Mouse (Mus musculus): ENCODE results near the gene Apom. TPM values are rescaled to one million over a fixed set of nuclear protein-coding genes. Genes with fewer than 3 reads are reported as not detected.

Apom gene
- polyA plus RNA-seq, 1 experiment from 2014 or later, result 0.56 TPM

DNA sequence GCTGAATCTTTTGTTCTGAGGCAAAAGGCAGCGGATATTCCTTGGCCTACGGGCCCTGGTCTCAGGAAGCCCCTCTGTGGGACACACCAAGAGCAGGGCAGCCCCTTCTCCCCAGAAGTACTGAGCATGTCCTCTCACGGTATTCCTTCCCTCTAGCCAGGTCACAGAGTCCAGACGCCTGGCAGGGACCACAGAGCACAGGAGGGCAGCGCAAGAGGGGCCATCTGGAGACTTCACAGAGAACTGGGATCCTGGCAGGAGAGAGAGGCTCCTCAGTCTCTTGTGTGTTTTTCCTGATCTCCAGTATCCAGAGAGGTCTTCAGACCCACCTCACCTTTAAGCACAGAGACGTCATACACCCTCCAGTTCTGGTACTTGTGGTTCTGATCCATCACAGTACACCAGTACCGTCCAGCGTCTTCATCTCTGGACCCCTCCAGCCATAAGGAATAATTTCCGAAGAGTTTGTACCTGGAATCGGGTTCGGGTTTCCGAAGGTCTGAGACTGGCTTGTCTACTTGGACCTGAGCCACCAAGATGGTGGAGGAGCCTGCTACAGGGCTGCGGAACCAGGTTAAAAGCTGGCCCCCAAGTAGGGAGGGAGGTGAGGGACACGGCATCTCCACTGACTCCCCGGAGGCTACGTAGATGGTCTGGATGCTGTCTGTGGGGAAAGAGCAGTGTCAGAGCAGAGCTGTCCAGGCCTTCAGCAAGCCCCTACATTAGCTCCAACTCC, 48.8 kb downstream of the Apom start:
- H3K4me3 ChIP-seq, result no peak overlapping the region
- no peak overlapping the region for H3K27ac ChIP-seq
- H3K27me3 ChIP-seq (ENCODE audit: low read depth, poor library complexity, severe bottlenecking), result peaks cover 15% of the 10 kb centered on the region
- no peaks in the 10 kb centered on the region for H3K9me3 ChIP-seq (replicated peaks)
- no peaks in the 10 kb centered on the region for H3K36me3 ChIP-seq
- no peak for DNase-seq (ENCODE audit: low spot score)
- WGBS, result 84% methylated on average over 16 of the region's 16 CpGs
- H3K4me1 ChIP-seq, result peaks cover 7% of the 10 kb centered on the region

DNA sequence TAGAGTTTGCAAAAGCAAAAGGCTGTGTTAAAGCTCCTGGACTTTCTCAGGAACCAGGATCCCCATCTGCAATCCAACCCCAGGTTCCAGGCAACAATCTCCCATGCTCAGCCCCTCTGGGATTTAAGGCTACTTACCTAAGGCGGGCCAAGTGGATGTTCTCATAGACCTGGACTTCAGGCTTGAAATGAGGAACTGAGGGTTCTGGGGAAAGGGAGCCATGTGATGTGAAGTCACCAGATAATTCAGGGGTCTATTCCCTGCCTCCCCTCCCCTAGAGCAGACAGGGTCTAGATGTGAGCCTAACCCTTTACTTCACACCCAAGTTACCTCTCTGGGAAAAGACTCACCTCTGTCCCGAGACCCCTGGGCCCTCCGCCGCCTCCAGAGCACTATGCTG, 51.1 kb downstream of the Apom start:
- DNase-seq (ENCODE audit: low spot score), result no peak

DNA sequence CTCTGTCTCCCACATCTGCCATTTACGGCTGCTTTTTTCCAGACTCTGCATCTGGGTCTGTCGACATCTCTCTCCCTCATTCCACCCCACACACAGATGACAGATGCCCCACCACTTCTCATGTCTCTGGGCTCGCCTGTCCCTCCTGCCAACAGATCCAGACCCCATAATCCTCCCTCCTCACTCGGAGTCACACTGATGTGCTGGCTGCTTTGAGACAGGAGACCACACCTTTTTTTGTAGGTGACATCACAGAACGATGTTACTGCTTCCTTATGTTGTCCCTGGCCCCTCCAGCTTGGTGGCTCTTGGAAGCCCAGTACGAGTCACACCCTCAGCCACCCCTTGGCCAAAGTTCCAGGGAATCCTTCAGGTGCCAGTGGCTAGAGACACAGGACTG, 51.6 kb downstream of the Apom start:
- 49% methylated on average over 6 of the region's 6 CpGs for WGBS
- H3K27ac ChIP-seq, result no peak overlapping the region
- H3K4me1 ChIP-seq, result peaks cover 28% of the 10 kb centered on the region
- no peaks in the 10 kb centered on the region for H3K9me3 ChIP-seq (replicated peaks)
- DNase-seq (ENCODE audit: low spot score), result no peak
- peaks cover 29% of the 10 kb centered on the region for H3K27me3 ChIP-seq (ENCODE audit: low read depth, poor library complexity, severe bottlenecking)
- H3K4me3 ChIP-seq, result no peak overlapping the region
- H3K36me3 ChIP-seq, result no peaks in the 10 kb centered on the region

More for the DNA sequence above, 51.1 kb downstream of the Apom start:
- Histone ChIP-seq H3K27me3 (ENCODE audit: low read depth, poor library complexity, severe bottlenecking) (peaks cover 29% of the 10 kb centered on the region), H3K9me3 (replicated peaks) (no peaks in the 10 kb centered on the region), H3K36me3 (no peaks in the 10 kb centered on the region), H3K27ac (no peak overlapping the region), H3K4me3 (no peak overlapping the region), H3K4me1 (peaks cover 28% of the 10 kb centered on the region)
- 86% methylated on average over 4 of the region's 4 CpGs for WGBS

DNA sequence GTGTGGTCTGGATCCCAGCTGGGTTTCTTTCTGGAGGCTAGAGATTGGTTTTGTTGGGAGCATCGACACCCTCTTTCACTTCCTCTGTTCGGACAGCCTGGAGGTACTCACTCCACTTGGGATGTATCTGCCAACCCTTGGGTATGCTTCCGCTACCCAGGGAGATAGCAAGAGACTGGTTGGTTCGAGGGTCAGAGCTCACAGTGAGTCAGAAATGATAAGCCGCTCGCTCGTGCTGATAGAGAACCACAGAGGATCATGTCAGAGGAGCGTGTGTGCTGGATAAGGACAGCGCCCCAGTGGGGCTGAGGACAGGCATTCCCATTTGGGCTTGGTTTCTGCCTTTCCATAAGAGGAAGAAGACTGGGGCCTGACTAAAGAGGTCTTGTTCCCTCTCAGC, 52.1 kb downstream of the Apom start:
- Histone ChIP-seq H3K9me3 (replicated peaks) (no peaks in the 10 kb centered on the region), H3K4me3 (no peak overlapping the region), H3K36me3 (no peaks in the 10 kb centered on the region), H3K4me1 (peaks cover 28% of the 10 kb centered on the region), H3K27ac (no peak overlapping the region), H3K27me3 (ENCODE audit: low read depth, poor library complexity, severe bottlenecking) (peaks cover 29% of the 10 kb centered on the region)
- WGBS, result 76% methylated on average over 9 of the region's 9 CpGs
- DNase-seq (ENCODE audit: low spot score), result no peak

Other genes starting within 250 kb of the Apom start
- gene C2, start 233.8 kb downstream of the Apom start, polyA plus RNA-seq (2016; fragmentation: Nextera tagmentation; extraction: Ambion mirVana), result 0.29 and 0.40 TPM in 2 replicates
- 109 and 116 TPM in 2 replicates for gene Ehmt2, start 233.6 kb downstream of the Apom start, polyA plus RNA-seq (2016; fragmentation: Nextera tagmentation; extraction: Ambion mirVana)
- not detected in 2 replicates for gene Slc44a4, start 217.6 kb downstream of the Apom start, polyA plus RNA-seq (2016; fragmentation: Nextera tagmentation; extraction: Ambion mirVana)
- gene Neu1, start 200.8 kb downstream of the Apom start, polyA plus RNA-seq (2016; fragmentation: Nextera tagmentation; extraction: Ambion mirVana), result 14.6 and 16.1 TPM in 2 replicates
- gene Hspa1b, start 172.8 kb downstream of the Apom start, polyA plus RNA-seq (2016; fragmentation: Nextera tagmentation; extraction: Ambion mirVana), result 0.08 and 0.14 TPM in 2 replicates
- gene Gm20481, start 162.1 kb downstream of the Apom start, polyA plus RNA-seq (2016; fragmentation: Nextera tagmentation; extraction: Ambion mirVana), result not detected in 2 replicates
- gene Hspa1a, start 159.9 kb downstream of the Apom start, polyA plus RNA-seq (2016; fragmentation: Nextera tagmentation; extraction: Ambion mirVana), result 1.1 and 1.4 TPM in 2 replicates
- 0.58 and 0.85 TPM in 2 replicates for gene Hspa1l, start 159.3 kb downstream of the Apom start, polyA plus RNA-seq (2016; fragmentation: Nextera tagmentation; extraction: Ambion mirVana)
- gene Lsm2, start 150.2 kb downstream of the Apom start, polyA plus RNA-seq (2016; fragmentation: Nextera tagmentation; extraction: Ambion mirVana), result 320 and 365 TPM in 2 replicates
- 222 and 267 TPM in 2 replicates for gene Vars, start 131.1 kb downstream of the Apom start, polyA plus RNA-seq (2016; fragmentation: Nextera tagmentation; extraction: Ambion mirVana)
- 0.15 and 0.23 TPM in 2 replicates for gene Vwa7, start 115.5 kb downstream of the Apom start, polyA plus RNA-seq (2016; fragmentation: Nextera tagmentation; extraction: Ambion mirVana)
- gene Sapcd1, start 104.0 kb downstream of the Apom start, polyA plus RNA-seq (2016; fragmentation: Nextera tagmentation; extraction: Ambion mirVana), result 1.2 and 1.4 TPM in 2 replicates
- 5.2 and 5.4 TPM in 2 replicates for gene Msh5, start 85.3 kb downstream of the Apom start, polyA plus RNA-seq (2016; fragmentation: Nextera tagmentation; extraction: Ambion mirVana)
- 174 and 186 TPM in 2 replicates for gene Clic1, start 82.1 kb downstream of the Apom start, polyA plus RNA-seq (2016; fragmentation: Nextera tagmentation; extraction: Ambion mirVana)
- gene Ddah2, start 73.0 kb downstream of the Apom start, polyA plus RNA-seq (2016; fragmentation: Nextera tagmentation; extraction: Ambion mirVana), result 453 and 568 TPM in 2 replicates
- gene Ly6g6c, start 66.7 kb downstream of the Apom start, polyA plus RNA-seq (2016; fragmentation: Nextera tagmentation; extraction: Ambion mirVana), result not detected in 2 replicates
- 0.36 and 0.46 TPM in 2 replicates for gene Mpig6b, start 65.9 kb downstream of the Apom start, polyA plus RNA-seq (2016; fragmentation: Nextera tagmentation; extraction: Ambion mirVana)
- 0.81 and 0.95 TPM in 2 replicates for gene Ly6g6e, start 55.1 kb downstream of the Apom start, polyA plus RNA-seq (2016; fragmentation: Nextera tagmentation; extraction: Ambion mirVana)
- 0.80 and 1.1 TPM in 2 replicates for gene Ly6g6d, start 54.0 kb downstream of the Apom start, polyA plus RNA-seq (2016; fragmentation: Nextera tagmentation; extraction: Ambion mirVana)
- 0.56 and 0.66 TPM in 2 replicates for gene Ly6g6f, start 46.4 kb downstream of the Apom start, polyA plus RNA-seq (2016; fragmentation: Nextera tagmentation; extraction: Ambion mirVana)
- 53.3 and 63.6 TPM in 2 replicates for gene Abhd16a, start 42.8 kb downstream of the Apom start, polyA plus RNA-seq (2016; fragmentation: Nextera tagmentation; extraction: Ambion mirVana)
- gene Ly6g5c, start 23.8 kb downstream of the Apom start, polyA plus RNA-seq (2016; fragmentation: Nextera tagmentation; extraction: Ambion mirVana), result not detected in 2 replicates
- 1.4 and 1.7 TPM in 2 replicates for gene Ly6g5b, start 16.6 kb downstream of the Apom start, polyA plus RNA-seq (2016; fragmentation: Nextera tagmentation; extraction: Ambion mirVana)
- 33.9 and 35.8 TPM in 2 replicates for gene Gpank1, start 10.6 kb downstream of the Apom start, polyA plus RNA-seq (2016; fragmentation: Nextera tagmentation; extraction: Ambion mirVana)
- gene Csnk2b, start 10.0 kb downstream of the Apom start, polyA plus RNA-seq (2016; fragmentation: Nextera tagmentation; extraction: Ambion mirVana), result 299 and 317 TPM in 2 replicates
- 8.4 and 8.5 TPM in 2 replicates for gene D17H6S53E, start 5.7 kb downstream of the Apom start, polyA plus RNA-seq (2016; fragmentation: Nextera tagmentation; extraction: Ambion mirVana)
- 74.2 and 74.7 TPM in 2 replicates for gene Bag6, start 3.1 kb upstream of the Apom start, polyA plus RNA-seq (2016; fragmentation: Nextera tagmentation; extraction: Ambion mirVana)
- 213 and 229 TPM in 2 replicates for gene Prrc2a, start 32.8 kb upstream of the Apom start, polyA plus RNA-seq (2016; fragmentation: Nextera tagmentation; extraction: Ambion mirVana)
- 1.5 and 1.8 TPM in 2 replicates for gene Aif1, start 44.0 kb upstream of the Apom start, polyA plus RNA-seq (2016; fragmentation: Nextera tagmentation; extraction: Ambion mirVana)
- gene Lst1, start 56.4 kb upstream of the Apom start, polyA plus RNA-seq (2016; fragmentation: Nextera tagmentation; extraction: Ambion mirVana), result 1.6 and 2.0 TPM in 2 replicates
- 0.38 and 0.45 TPM in 2 replicates for gene Ltb, start 62.4 kb upstream of the Apom start, polyA plus RNA-seq (2016; fragmentation: Nextera tagmentation; extraction: Ambion mirVana)
- 0.14 TPM in 1 of 2 replicates, not detected in the other for gene Tnf, start 70.0 kb upstream of the Apom start, polyA plus RNA-seq (2016; fragmentation: Nextera tagmentation; extraction: Ambion mirVana)
- not detected in 2 replicates for gene Lta, start 73.3 kb upstream of the Apom start, polyA plus RNA-seq (2016; fragmentation: Nextera tagmentation; extraction: Ambion mirVana)
- gene Gm16181, start 88.8 kb upstream of the Apom start, polyA plus RNA-seq (2016; fragmentation: Nextera tagmentation; extraction: Ambion mirVana), result 0.30 and 0.33 TPM in 2 replicates
- 4.5 and 5.2 TPM in 2 replicates for gene Atp6v1g2, start 101.6 kb upstream of the Apom start, polyA plus RNA-seq (2016; fragmentation: Nextera tagmentation; extraction: Ambion mirVana)
- gene Nfkbil1, start 103.7 kb upstream of the Apom start, polyA plus RNA-seq (2016; fragmentation: Nextera tagmentation; extraction: Ambion mirVana), result 10.7 and 12.1 TPM in 2 replicates
- 749 and 792 TPM in 2 replicates for gene Ddx39b, start 109.7 kb upstream of the Apom start, polyA plus RNA-seq (2016; fragmentation: Nextera tagmentation; extraction: Ambion mirVana)
- gene H2-D1, start 130.7 kb upstream of the Apom start, polyA plus RNA-seq (2016; fragmentation: Nextera tagmentation; extraction: Ambion mirVana), result 21.4 and 23.1 TPM in 2 replicates
- not detected in 2 replicates for gene H2-Q1, start 188.4 kb upstream of the Apom start, polyA plus RNA-seq (2016; fragmentation: Nextera tagmentation; extraction: Ambion mirVana)
- gene H2-Q2, start 210.2 kb upstream of the Apom start, polyA plus RNA-seq (2016; fragmentation: Nextera tagmentation; extraction: Ambion mirVana), result 0.79 and 0.80 TPM in 2 replicates
- 2.2 and 3.6 TPM in 2 replicates for gene H2-Q4, start 247.6 kb upstream of the Apom start, polyA plus RNA-seq (2016; fragmentation: Nextera tagmentation; extraction: Ambion mirVana)

Measured in limb, embryonic 10.5 days (tissue).